Mouse (Mus musculus) liver, adult 2 months (tissue): ENCODE data around the gene Gm10228. TPM values are rescaled to one million over a fixed set of nuclear protein-coding genes. Genes with fewer than 3 reads are reported as not detected.

Experiments
- DNase-seq: peaks from one replicate; pipeline ENCODE4 v3.0.0-alpha.2; 2011; ENCODE audit warnings: low read depth, low spot score; ENCODE audit errors: extremely low read depth
- H3K27ac ChIP-seq: fragments of 200-500 bp; replicated peaks from 2 replicates; pipeline ENCODE4 v1.5.1; 2012; ENCODE audit warnings: low read depth, mild to moderate bottlenecking, control low read depth, inconsistent platforms, low read length; ENCODE audit not compliant: insufficient read depth
- H3K27me3 ChIP-seq: fragments of 200-500 bp; 2 replicates; pipeline ENCODE4 v1.6.1; 2012; ENCODE audit warnings: mild to moderate bottlenecking, moderate library complexity, low read length, inconsistent platforms; ENCODE audit not compliant: control insufficient read depth, insufficient read depth
- H3K36me3 ChIP-seq: fragments of 200-500 bp; 2 replicates; pipeline ENCODE4 v1.6.1; 2012; ENCODE audit warnings: low read length, inconsistent platforms; ENCODE audit not compliant: control insufficient read depth, insufficient read depth
- H3K4me1 ChIP-seq: fragments of 200-500 bp; 2 replicates; pipeline ENCODE4 v1.6.1; 2011; ENCODE audit warnings: low read length; ENCODE audit not compliant: control insufficient read depth, insufficient read depth
- H3K4me3 ChIP-seq: fragments of 200-500 bp; 2 replicates; pipeline ENCODE4 v1.5.1; 2011; ENCODE audit warnings: low read depth, mild to moderate bottlenecking, control low read depth, low read length, moderate library complexity; ENCODE audit not compliant: insufficient read depth
- H3K79me2 ChIP-seq: fragments of 200-500 bp; 2 replicates; pipeline ENCODE4 v1.6.1; 2012; ENCODE audit warnings: inconsistent platforms, mild to moderate bottlenecking, low read length, moderate library complexity; ENCODE audit not compliant: control insufficient read depth, insufficient read depth
- H3K9ac ChIP-seq: fragments of 200-500 bp; 2 replicates; pipeline ENCODE4 v1.6.1; 2012; ENCODE audit warnings: low read depth, mild to moderate bottlenecking, control low read depth, inconsistent platforms, low read length
- CTCF ChIP-seq: fragments of 200-500 bp; IDR thresholded peaks from 2 replicates; pipeline ENCODE4 v1.5.1; 2011; ENCODE audit warnings: low read depth, low read length, control low read depth
- WGBS: fragments of 180-500 bp; shearing (Covaris S2); methylation state at CpG from one replicate; pipeline ENCODE4 v1.1.7; 2018; 5-methylcytosine and 5-hydroxymethylcytosine counted together
- polyA plus RNA-seq: library from polyadenylated mRNA; depleted of rRNA; stranded (reverse); fragments of >200 nt; gene quantifications from 2 replicates; pipeline ENCODE4 v1.2.3, GENCODE M21; 2012; rRNA removed
- total RNA-seq: library from RNA; depleted of rRNA; stranded (reverse); fragments of >200 nt; gene quantifications from 2 replicates; pipeline ENCODE4 v1.2.3, GENCODE M21; 2014; rRNA removed

Gm10228 gene
- total and polyA plus RNA-seq, 2 experiments = not detected

- WGBS = 74% methylated on average over 5 of the region's 5 CpGs
- no peak within 1 kb of the TSS for H3K4me3 ChIP-seq
Measured at GRCm38 (mm10) chr16:89010659-89011058, 30.6 kb downstream of the Gm10228 start, which contains the start of gene Krtap22-2. Gene Krtap22-2, minus strand, starts transcription at chr16:89010759.

More at GRCm38 (mm10) chr16:89010659-89011058, 30.6 kb downstream of the Gm10228 start, which contains the start of gene Krtap22-2:
- H3K9ac ChIP-seq = no peak within 1 kb of the TSS
- no peak for TF ChIP-seq CTCF
- H3K36me3 ChIP-seq = no peaks in the 10 kb centered on the region
- no peaks in the 10 kb centered on the region for H3K79me2 ChIP-seq
- no peak within 1 kb of the TSS for H3K27ac ChIP-seq
- H3K4me1 ChIP-seq = no peaks in the 10 kb centered on the region
- DNase-seq = no peak
- no peaks in the 10 kb centered on the region for H3K27me3 ChIP-seq

Other genes starting within 250 kb of the Gm10228 start
- not detected in 2 replicates for gene Gm20741, start 229.3 kb downstream of the Gm10228 start, total RNA-seq
- gene Gm20741, start 229.3 kb downstream of the Gm10228 start, polyA plus RNA-seq = not detected in 2 replicates
- gene Krtap15, start 221.3 kb downstream of the Gm10228 start, total RNA-seq = not detected in 2 replicates
- not detected in 2 replicates for gene Krtap15, start 221.3 kb downstream of the Gm10228 start, polyA plus RNA-seq
- gene Krtap14, start 215.3 kb downstream of the Gm10228 start, total RNA-seq = not detected in 2 replicates
- gene Krtap14, start 215.3 kb downstream of the Gm10228 start, polyA plus RNA-seq = not detected in 2 replicates
- gene Krtap19-1, start 172.1 kb downstream of the Gm10228 start, total RNA-seq = not detected in 2 replicates
- not detected in 2 replicates for gene Krtap19-1, start 172.1 kb downstream of the Gm10228 start, polyA plus RNA-seq
- gene Krtap19-2, start 167.2 kb downstream of the Gm10228 start, total RNA-seq = not detected in 2 replicates
- gene Krtap19-2, start 167.2 kb downstream of the Gm10228 start, polyA plus RNA-seq = not detected in 2 replicates
- not detected in 2 replicates for gene Krtap19-3, start 163.4 kb downstream of the Gm10228 start, total RNA-seq
- not detected in 2 replicates for gene Krtap19-3, start 163.4 kb downstream of the Gm10228 start, polyA plus RNA-seq
- gene Krtap19-4, start 156.4 kb downstream of the Gm10228 start, total RNA-seq = not detected in 2 replicates
- gene Krtap19-4, start 156.4 kb downstream of the Gm10228 start, polyA plus RNA-seq = not detected in 2 replicates
- gene Krtap19-5, start 145.0 kb downstream of the Gm10228 start, total RNA-seq = not detected in 2 replicates
- not detected in 2 replicates for gene Krtap19-5, start 145.0 kb downstream of the Gm10228 start, polyA plus RNA-seq
- not detected in 2 replicates for gene Krtap19-9b, start 109.2 kb downstream of the Gm10228 start, total RNA-seq
- not detected in 2 replicates for gene Krtap19-9b, start 109.2 kb downstream of the Gm10228 start, polyA plus RNA-seq
- gene Krtap16-3, start 78.6 kb downstream of the Gm10228 start, total RNA-seq = not detected in 2 replicates
- gene Krtap16-3, start 78.6 kb downstream of the Gm10228 start, polyA plus RNA-seq = not detected in 2 replicates
- not detected in 2 replicates for gene Krtap22-2, start 30.7 kb downstream of the Gm10228 start, total RNA-seq
- gene Krtap22-2, start 30.7 kb downstream of the Gm10228 start, polyA plus RNA-seq = not detected in 2 replicates
- gene Gm10229, start 26.2 kb downstream of the Gm10228 start, total RNA-seq = not detected in 2 replicates
- gene Gm10229, start 26.2 kb downstream of the Gm10228 start, polyA plus RNA-seq = not detected in 2 replicates
- gene Krtap6-1, start 9.8 kb downstream of the Gm10228 start, total RNA-seq = not detected in 2 replicates
- not detected in 2 replicates for gene Krtap6-1, start 9.8 kb downstream of the Gm10228 start, polyA plus RNA-seq
- not detected in 2 replicates for gene Krtap6-5, start 6.4 kb upstream of the Gm10228 start, total RNA-seq
- not detected in 2 replicates for gene Krtap6-5, start 6.4 kb upstream of the Gm10228 start, polyA plus RNA-seq
- not detected in 2 replicates for gene 1110025L11Rik, start 22.5 kb upstream of the Gm10228 start, total RNA-seq
- gene 1110025L11Rik, start 22.5 kb upstream of the Gm10228 start, polyA plus RNA-seq = not detected in 2 replicates
- not detected in 2 replicates for gene Krtap6-3, start 42.5 kb upstream of the Gm10228 start, total RNA-seq
- not detected in 2 replicates for gene Krtap6-3, start 42.5 kb upstream of the Gm10228 start, polyA plus RNA-seq
- gene Gm6358, start 99.4 kb upstream of the Gm10228 start, total RNA-seq = not detected in 2 replicates
- not detected in 2 replicates for gene Gm6358, start 99.4 kb upstream of the Gm10228 start, polyA plus RNA-seq
- gene Gm10061, start 109.6 kb upstream of the Gm10228 start, total RNA-seq = not detected in 2 replicates
- gene Gm10061, start 109.6 kb upstream of the Gm10228 start, polyA plus RNA-seq = not detected in 2 replicates
- not detected in 2 replicates for gene Gm9789, start 116.5 kb upstream of the Gm10228 start, total RNA-seq
- gene Gm9789, start 116.5 kb upstream of the Gm10228 start, polyA plus RNA-seq = not detected in 2 replicates
- not detected in 2 replicates for gene Gm7735, start 128.0 kb upstream of the Gm10228 start, total RNA-seq
- not detected in 2 replicates for gene Gm7735, start 128.0 kb upstream of the Gm10228 start, polyA plus RNA-seq
- gene 1110057P08Rik, start 133.3 kb upstream of the Gm10228 start, total RNA-seq = not detected in 2 replicates
- gene 1110057P08Rik, start 133.3 kb upstream of the Gm10228 start, polyA plus RNA-seq = not detected in 2 replicates
- not detected in 2 replicates for gene Krtap20-2, start 164.4 kb upstream of the Gm10228 start, total RNA-seq
- not detected in 2 replicates for gene Krtap20-2, start 164.4 kb upstream of the Gm10228 start, polyA plus RNA-seq